Mouse (Mus musculus): ENCODE measurements around the gene Banp.

DNA sequence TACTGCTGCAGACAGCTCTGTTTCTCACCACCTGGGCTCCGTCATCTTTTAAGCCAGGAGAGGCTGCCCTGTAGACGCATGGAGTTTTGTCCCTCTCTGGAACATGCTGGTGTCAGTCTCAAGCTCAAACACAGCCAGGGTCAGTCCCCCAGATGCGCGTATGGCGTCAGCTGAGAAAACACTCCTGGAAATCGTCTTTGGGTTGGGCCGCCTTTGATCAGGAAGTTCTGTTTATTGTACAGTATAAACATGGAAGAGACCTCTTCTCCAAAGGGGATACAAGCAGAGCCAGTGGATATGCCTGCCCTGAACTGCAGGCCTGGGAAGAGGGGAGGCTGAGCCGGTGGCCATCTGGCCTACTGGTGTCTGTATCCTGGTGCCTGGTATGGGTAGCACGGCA, 124.9 kb downstream of the Banp start:
- TF ChIP-seq CTCF (IDR thresholded peaks at IDR 0.05; ENCODE audit: borderline replicate concordance, control insufficient read depth, extremely low read depth, insufficient read depth, low read length, poor library complexity), result no peak
- TF ChIP-seq POLR2A (IDR thresholded peaks at IDR 0.05; ENCODE audit: control insufficient read depth, extremely low read depth, insufficient read depth, low read length, poor library complexity), result no peak
